Mouse (Mus musculus) hindbrain, embryonic 15.5 days (tissue): ENCODE data around the gene Tlcd2. TPM values are rescaled to one million over a fixed set of nuclear protein-coding genes. Genes with fewer than 3 reads are reported as not detected.

ENCODE experiments used
- ATAC-seq: fragments of 200-750 bp; cut with Nextera tagmentation; 2 replicates; pipeline ENCODE4 v1.8.0; 2017; ENCODE audit warnings: low read depth, moderate number of reproducible peaks, moderate TSS enrichment; ENCODE audit not compliant: low FRiP score
- H3K27ac ChIP-seq: fragments of 300-500 bp; sonication (generic); replicated peaks from 2 replicates; pipeline ENCODE4 v1.5.1; 2015; ENCODE audit warnings: mild to moderate bottlenecking, inconsistent platforms
- H3K27me3 ChIP-seq: fragments of 300-500 bp; sonication (generic); 2 replicates; pipeline ENCODE4 v1.6.1; 2015; ENCODE audit warnings: control low read depth, inconsistent platforms
- H3K36me3 ChIP-seq: fragments of 300-500 bp; sonication (generic); 2 replicates; pipeline ENCODE4 v1.6.1; 2015; ENCODE audit warnings: control low read depth, inconsistent platforms
- H3K4me1 ChIP-seq: fragments of 300-500 bp; sonication (generic); replicated peaks from 2 replicates; pipeline ENCODE4 v1.6.1; 2015; ENCODE audit warnings: control low read depth, inconsistent platforms
- H3K4me2 ChIP-seq: fragments of 300-500 bp; sonication (generic); 2 replicates; pipeline ENCODE4 v1.6.1; 2015; ENCODE audit warnings: moderate library complexity, mild to moderate bottlenecking, inconsistent platforms
- H3K4me3 ChIP-seq: fragments of 300-500 bp; sonication (generic); 2 replicates; pipeline ENCODE4 v1.5.1; 2015; ENCODE audit warnings: mild to moderate bottlenecking, inconsistent platforms
- H3K9ac ChIP-seq: fragments of 300-500 bp; sonication (generic); 2 replicates; pipeline ENCODE4 v1.6.1; 2015; ENCODE audit warnings: inconsistent platforms
- H3K9me3 ChIP-seq: fragments of 300-500 bp; sonication (generic); 2 replicates; pipeline ENCODE4 v1.6.1; 2016; ENCODE audit warnings: control low read depth, inconsistent platforms
- WGBS: fragments of 180-500 bp; shearing (Covaris S2); methylation state at CpG from one replicate; pipeline ENCODE4 v1.1.7; 2015; 5-methylcytosine and 5-hydroxymethylcytosine counted together
- microRNA counts: library from miRNA; unstranded; fragments of <30 nt; microRNA quantifications from one replicate; lab custom pipeline; 2016
- microRNA-seq: library from miRNA; unstranded; fragments of <30 nt; microRNA quantifications from one replicate; pipeline ENCODE4, GENCODE M21; 2016
- polyA plus RNA-seq: library from polyadenylated mRNA; unstranded; fragments of >200 nt; fragmentation: Nextera tagmentation; extraction: Ambion mirVana; gene quantifications from 2 replicates; pipeline ENCODE4 v1.2.1, GENCODE M21; 2015

Tlcd2 gene
- polyA plus RNA-seq, 1 experiment from 2014 or later = 3.1 TPM

- H3K9ac ChIP-seq = no peak overlapping the region
- peaks cover 31% of the 10 kb centered on the region for H3K36me3 ChIP-seq
- H3K4me2 ChIP-seq = no peak overlapping the region
- H3K4me3 ChIP-seq = no peak overlapping the region
- no peak overlapping the region; the same call in 1 of the 2 replicates for H3K27ac ChIP-seq
- no peaks in the 10 kb centered on the region for H3K27me3 ChIP-seq
- no peak for ATAC-seq
- 85% methylated on average over 6 of the region's 6 CpGs for WGBS
- no peaks in the 10 kb centered on the region for H3K9me3 ChIP-seq
- peaks cover 20% of the 10 kb centered on the region for H3K4me1 ChIP-seq
Observed at GRCm38 (mm10) chr11:75511213-75511612, 49.7 kb downstream of the Tlcd2 start.

GRCm38 (mm10) chr11:75512301-75513018 is 50.9 kb downstream of the Tlcd2 start:
- WGBS = 79% methylated on average over 9 of the region's 9 CpGs
- Histone ChIP-seq H3K4me1 (peaks cover 20% of the 10 kb centered on the region), H3K27me3 (no peaks in the 10 kb centered on the region), H3K9me3 (no peaks in the 10 kb centered on the region), H3K36me3 (peaks cover 22% of the 10 kb centered on the region), H3K4me3 (no peak overlapping the region), H3K9ac (no peak overlapping the region), H3K4me2 (no peak overlapping the region), H3K27ac (no peak overlapping the region)
- no peak for ATAC-seq

- no peak for ATAC-seq
- H3K4me2 ChIP-seq = peak within 1 kb of the TSS; percentile 9
- 0 out of 2 replicates have a peak within 1 kb of the TSS, but pooled peaks have one; percentile 0 for H3K4me3 ChIP-seq
- peaks cover 13% of the 10 kb centered on the region for H3K36me3 ChIP-seq
- H3K9me3 ChIP-seq = no peaks in the 10 kb centered on the region
- H3K27me3 ChIP-seq = no peaks in the 10 kb centered on the region
- H3K9ac ChIP-seq = no peak within 1 kb of the TSS
- WGBS = 57% methylated on average over 8 of the region's 8 CpGs
- H3K4me1 ChIP-seq = peaks cover 20% of the 10 kb centered on the region
- H3K27ac ChIP-seq = no peak within 1 kb of the TSS
Observed at GRCm38 (mm10) chr11:75513336-75513735, 51.8 kb downstream of the Tlcd2 start, which contains the start of gene Scarf1. Gene Scarf1 (plus strand): TSS chr11:75513540.

GRCm38 (mm10) chr11:75515186-75515585 is 53.7 kb downstream of the Tlcd2 start:
- no peaks in the 10 kb centered on the region for H3K9me3 ChIP-seq
- no peak overlapping the region for H3K4me2 ChIP-seq
- peaks cover 6% of the 10 kb centered on the region for H3K4me1 ChIP-seq
- no peaks in the 10 kb centered on the region for H3K36me3 ChIP-seq
- H3K27ac ChIP-seq = no peak overlapping the region
- no peak overlapping the region for H3K4me3 ChIP-seq
- ATAC-seq = no peak
- H3K9ac ChIP-seq = no peak overlapping the region
- 91% methylated on average over 25 of the region's 25 CpGs for WGBS
- H3K27me3 ChIP-seq = no peaks in the 10 kb centered on the region

GRCm38 (mm10) chr11:75519834-75520633 is 58.5 kb downstream of the Tlcd2 start:
- Histone ChIP-seq H3K27ac (no peak overlapping the region), H3K27me3 (no peaks in the 10 kb centered on the region), H3K9me3 (no peaks in the 10 kb centered on the region), H3K4me3 (no peak overlapping the region), H3K9ac (no peak overlapping the region), H3K4me1 (no peaks in the 10 kb centered on the region), H3K4me2 (no peak overlapping the region), H3K36me3 (no peaks in the 10 kb centered on the region)
- ATAC-seq = no peak
- WGBS = 77% methylated on average over 15 of the region's 15 CpGs

MicroRNA genes within 50 kb of the gene (microRNA counts, 519-probe panel; counts per million panel counts)
- microRNA mmu-miR-22 (lab: Ali Mortazavi, UCI) = 4,373 counts per million, percentile 90 among the panel's probes with 10 or more counts

Small RNA genes lying within 50 kb of the gene (microRNA-seq; reads per million reads assigned to microRNA genes)
- 4,501 reads per million, percentile 90 among the genes with 10 or more reads in this experiment for gene Mir22

Other genes starting within 250 kb of the Tlcd2 start
- 54.4 and 61.4 TPM in 2 replicates for gene Rpa1, start 113.4 kb upstream of the Tlcd2 start, polyA plus RNA-seq
- 15.6 and 16.8 TPM in 2 replicates for gene Smyd4, start 113.3 kb upstream of the Tlcd2 start, polyA plus RNA-seq
- gene Serpinf1, start 39.0 kb upstream of the Tlcd2 start, polyA plus RNA-seq = 42.6 and 44.6 TPM in 2 replicates
- gene Serpinf2, start 22.1 kb upstream of the Tlcd2 start, polyA plus RNA-seq = 0.26 TPM in 1 of 2 replicates, not detected in the other
- gene Wdr81, start 7.0 kb upstream of the Tlcd2 start, polyA plus RNA-seq = 7.6 and 7.9 TPM in 2 replicates
- gene Prpf8, start 25.1 kb downstream of the Tlcd2 start, polyA plus RNA-seq = 51.2 and 54.6 TPM in 2 replicates
- 2.7 and 3.1 TPM in 2 replicates for gene Rilp, start 48.4 kb downstream of the Tlcd2 start, polyA plus RNA-seq
- gene Scarf1, start 51.8 kb downstream of the Tlcd2 start, polyA plus RNA-seq = 4.0 and 4.5 TPM in 2 replicates
- 15.2 and 17.6 TPM in 2 replicates for gene Slc43a2, start 70.0 kb downstream of the Tlcd2 start, polyA plus RNA-seq
- gene Pitpna, start 126.4 kb downstream of the Tlcd2 start, polyA plus RNA-seq = 120 and 124 TPM in 2 replicates
- 38.8 and 39.1 TPM in 2 replicates for gene Inpp5k, start 169.3 kb downstream of the Tlcd2 start, polyA plus RNA-seq
- 11.6 and 12.6 TPM in 2 replicates for gene Myo1c, start 188.8 kb downstream of the Tlcd2 start, polyA plus RNA-seq
- 109 TPM in 2 replicates for gene Crk, start 217.5 kb downstream of the Tlcd2 start, polyA plus RNA-seq